Mouse (Mus musculus): ENCODE measurements at regions not wholly inside any gene's neighbourhood (a gene's known extent, or its start where the extent isn't known, plus 50 kb on each side); places are given as distances from the start of the nearest gene placed in this dataset.

DNA sequence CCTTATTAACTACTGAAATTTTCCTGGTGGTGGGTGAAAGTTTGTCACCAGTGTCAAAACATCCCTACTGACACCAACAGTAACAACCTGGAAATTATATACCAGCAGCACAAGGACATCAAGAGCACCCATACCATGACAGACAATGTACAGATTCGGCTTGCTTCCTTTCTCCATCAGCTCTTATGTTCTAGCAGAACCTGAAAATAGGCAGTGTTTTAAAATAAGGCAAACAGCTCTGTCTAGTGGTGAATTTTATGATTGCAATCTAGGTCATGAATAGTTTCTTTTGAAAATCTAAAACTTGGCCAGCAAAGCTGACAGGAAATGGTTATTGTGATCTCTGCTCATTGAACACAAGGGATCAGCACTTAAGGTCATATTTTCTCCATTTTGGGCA is 145.7 kb upstream of the Arhgef26 start:
- H3K9me3 ChIP-seq (replicated peaks; ENCODE audit: low read length) = peaks cover 15% of the 10 kb centered on the region
- H3K4me2 ChIP-seq (ENCODE audit: insufficient read depth, low read depth, poor library complexity, severe bottlenecking) = no peak overlapping the region
- TF ChIP-seq GABPA (IDR thresholded peaks at IDR 0.05; ENCODE audit: insufficient replicate concordance, low read depth, low read length) (no peak), NRF1 (IDR thresholded peaks at IDR 0.05; ENCODE audit: low read depth, low read length) (no peak), JUND (conservative IDR thresholded peaks at IDR 0.05; ENCODE audit: low read depth, low read length) (no peak), MAX (IDR thresholded peaks at IDR 0.05; ENCODE audit: low read length) (no peak), MAFK (IDR thresholded peaks at IDR 0.05; ENCODE audit: insufficient replicate concordance, low read length) (no peak), CHD2 (IDR thresholded peaks at IDR 0.05; ENCODE audit: low read length) (no peak), NELFE (IDR thresholded peaks at IDR 0.05; ENCODE audit: low read depth, low read length) (no peak), MEF2A (IDR thresholded peaks at IDR 0.05; ENCODE audit: borderline replicate concordance, low read depth, low read length) (no peak), CHD1 (IDR thresholded peaks at IDR 0.05; ENCODE audit: low read depth, low read length) (no peak), RCOR1 (conservative IDR thresholded peaks at IDR 0.05; ENCODE audit: low read depth, low read length) (no peak), E2F4 (IDR thresholded peaks at IDR 0.05; ENCODE audit: insufficient replicate concordance, low read depth, low read length) (no peak), SIN3A (IDR thresholded peaks at IDR 0.05; ENCODE audit: low read length) (no peak), POLR2A (IDR thresholded peaks at IDR 0.05; ENCODE audit: low read depth, low read length) (no peak), ETS1 (conservative IDR thresholded peaks at IDR 0.05; ENCODE audit: low read depth, low read length) (no peak), ZKSCAN1 (IDR thresholded peaks at IDR 0.05; ENCODE audit: borderline replicate concordance, low read depth, low read length) (no peak), TCF12 (IDR thresholded peaks at IDR 0.05; ENCODE audit: low read depth, low read length) (no peak), HCFC1 (IDR thresholded peaks at IDR 0.05; ENCODE audit: low read depth, low read length) (no peak), ZMIZ1 (IDR thresholded peaks at IDR 0.05; ENCODE audit: low read depth, low read length) (no peak)
- dilution Hi-C loops (cut with MboI; ENCODE audit: extremely low pct_ligation_motif_present, extremely low pct_unique_long_range_greater_than_20kb, low sequenced_read_pairs) = no loop called here
- no peaks in the 10 kb centered on the region for H3K36me3 ChIP-seq (replicated peaks in 1 of 2; ENCODE audit: control insufficient read depth in 1 of 2, insufficient read depth in 1 of 2, low read length in 1 of 2)
- H3K4me3 ChIP-seq (replicated peaks in 1 of 3; ENCODE audit: low read depth in 2 of 3, low read length in 2 of 3, poor library complexity in 1 of 3) = no peak overlapping the region
- no peaks in the 10 kb centered on the region for H3K27me3 ChIP-seq (replicated peaks)
- no peaks in the 10 kb centered on the region for H3K79me2 ChIP-seq (replicated peaks; ENCODE audit: control insufficient read depth, extremely low read depth, insufficient read depth, poor library complexity, severe bottlenecking)
- in situ Hi-C loops (cut with MboI; ENCODE audit: low pct_ligation_motif_present, low pct_unique_long_range_greater_than_20kb, low sequenced_read_pairs) = no loop called here
- H3K4me1 ChIP-seq (ENCODE audit: control insufficient read depth in 1 of 2, insufficient read depth in 2 of 2) = no peaks in the 10 kb centered on the region
- H3K9ac ChIP-seq (ENCODE audit: insufficient read depth, low read depth) = no peak overlapping the region
- H3K27ac ChIP-seq (ENCODE audit: insufficient read depth, low read depth) = no peak overlapping the region
- no peak for DNase-seq (ENCODE audit: extremely low read depth)

DNA sequence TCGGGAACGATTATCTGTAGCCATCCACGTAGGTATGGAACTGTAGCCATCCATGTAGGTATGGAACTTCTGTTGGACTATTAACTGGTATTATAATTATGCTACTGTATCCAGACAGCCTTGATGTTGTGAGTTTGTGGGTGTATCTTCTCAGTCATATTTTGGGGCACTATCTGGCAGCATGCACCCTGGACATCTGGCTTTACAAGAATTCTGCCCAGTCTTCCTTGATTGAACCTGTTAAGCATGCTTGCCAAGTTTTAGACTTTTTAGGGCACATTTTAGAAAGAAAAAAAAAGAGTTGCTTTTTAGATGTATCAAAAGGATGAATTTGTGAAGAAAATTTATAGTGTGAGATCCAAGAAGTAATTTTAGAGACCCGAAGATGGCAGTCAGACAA is 143.7 kb upstream of the Arhgef26 start:
- H3K27me3 ChIP-seq (replicated peaks) = no peaks in the 10 kb centered on the region
- dilution Hi-C loops (cut with MboI; ENCODE audit: extremely low pct_ligation_motif_present, extremely low pct_unique_long_range_greater_than_20kb, low sequenced_read_pairs) = no loop called here
- no peak for DNase-seq (ENCODE audit: extremely low read depth)
- no peaks in the 10 kb centered on the region for H3K36me3 ChIP-seq (replicated peaks in 1 of 2; ENCODE audit: control insufficient read depth in 1 of 2, insufficient read depth in 1 of 2, low read length in 1 of 2)
- H3K4me2 ChIP-seq (ENCODE audit: insufficient read depth, low read depth, poor library complexity, severe bottlenecking) = no peak overlapping the region
- no peak overlapping the region for H3K27ac ChIP-seq (ENCODE audit: insufficient read depth, low read depth)
- no peaks in the 10 kb centered on the region for H3K4me1 ChIP-seq (ENCODE audit: control insufficient read depth in 1 of 2, insufficient read depth in 2 of 2)
- no peak overlapping the region for H3K4me3 ChIP-seq (replicated peaks in 1 of 3; ENCODE audit: low read depth in 2 of 3, low read length in 2 of 3, poor library complexity in 1 of 3)
- no peak overlapping the region for H3K9ac ChIP-seq (ENCODE audit: insufficient read depth, low read depth)
- TF ChIP-seq RAD21 (IDR thresholded peaks at IDR 0.05; ENCODE audit: low read depth, low read length) = no peak
- TF ChIP-seq NELFE (IDR thresholded peaks at IDR 0.05; ENCODE audit: low read depth, low read length) = no peak
- TF ChIP-seq SMC3 (IDR thresholded peaks at IDR 0.05; ENCODE audit: low read depth, low read length) = no peak
- no peak for TF ChIP-seq JUN (IDR thresholded peaks at IDR 0.05; ENCODE audit: insufficient read depth, low read depth, low read length)
- TF ChIP-seq MAX (IDR thresholded peaks at IDR 0.05; ENCODE audit: low read length) = no peak
- no peak for TF ChIP-seq USF1 (IDR thresholded peaks at IDR 0.05; ENCODE audit: low read depth, low read length)
- no peak for TF ChIP-seq MYC (IDR thresholded peaks at IDR 0.05; ENCODE audit: low read depth, low read length)
- no peak for TF ChIP-seq NRF1 (IDR thresholded peaks at IDR 0.05; ENCODE audit: low read depth, low read length)
- TF ChIP-seq RCOR1 (conservative IDR thresholded peaks at IDR 0.05; ENCODE audit: low read depth, low read length) = no peak
- TF ChIP-seq ZKSCAN1 (IDR thresholded peaks at IDR 0.05; ENCODE audit: borderline replicate concordance, low read depth, low read length) = no peak
- TF ChIP-seq UBTF (IDR thresholded peaks at IDR 0.05; ENCODE audit: low read depth, low read length) = no peak
- no peak for TF ChIP-seq ZMIZ1 (IDR thresholded peaks at IDR 0.05; ENCODE audit: low read depth, low read length)
- TF ChIP-seq ZNF384 (IDR thresholded peaks at IDR 0.05; ENCODE audit: low read depth, low read length) = no peak
- no peak for TF ChIP-seq HCFC1 (IDR thresholded peaks at IDR 0.05; ENCODE audit: low read depth, low read length)
- TF ChIP-seq USF2 (conservative IDR thresholded peaks at IDR 0.05; ENCODE audit: low read depth, low read length) = no peak
- no peak for TF ChIP-seq PAX5 (IDR thresholded peaks at IDR 0.05; ENCODE audit: low read length)
- TF ChIP-seq POLR2A (IDR thresholded peaks at IDR 0.05; ENCODE audit: low read depth, low read length) = no peak
- peaks cover 21% of the 10 kb centered on the region for H3K9me3 ChIP-seq (replicated peaks; ENCODE audit: low read length)
- no peaks in the 10 kb centered on the region for H3K79me2 ChIP-seq (replicated peaks; ENCODE audit: control insufficient read depth, extremely low read depth, insufficient read depth, poor library complexity, severe bottlenecking)
- in situ Hi-C loops (cut with MboI; ENCODE audit: low pct_ligation_motif_present, low pct_unique_long_range_greater_than_20kb, low sequenced_read_pairs) = no loop called here
